Mouse (Mus musculus) megakaryocyte-erythroid progenitor cell, adult 5 weeks (primary cell): Measurements from ENCODE around the gene Esyt3. TPM values are rescaled to one million over a fixed set of nuclear protein-coding genes. Genes with fewer than 3 reads are reported as not detected.

ENCODE experiments used
- polyA plus RNA-seq: library from polyadenylated mRNA; stranded (reverse); fragments of >175 nt; gene quantifications from 2 replicates; pipeline ENCODE4 v1.2.3, GENCODE M21; 2012

Gene Esyt3
- polyA plus RNA-seq: 0.02 and 0.03 TPM in 2 replicates

DNA sequence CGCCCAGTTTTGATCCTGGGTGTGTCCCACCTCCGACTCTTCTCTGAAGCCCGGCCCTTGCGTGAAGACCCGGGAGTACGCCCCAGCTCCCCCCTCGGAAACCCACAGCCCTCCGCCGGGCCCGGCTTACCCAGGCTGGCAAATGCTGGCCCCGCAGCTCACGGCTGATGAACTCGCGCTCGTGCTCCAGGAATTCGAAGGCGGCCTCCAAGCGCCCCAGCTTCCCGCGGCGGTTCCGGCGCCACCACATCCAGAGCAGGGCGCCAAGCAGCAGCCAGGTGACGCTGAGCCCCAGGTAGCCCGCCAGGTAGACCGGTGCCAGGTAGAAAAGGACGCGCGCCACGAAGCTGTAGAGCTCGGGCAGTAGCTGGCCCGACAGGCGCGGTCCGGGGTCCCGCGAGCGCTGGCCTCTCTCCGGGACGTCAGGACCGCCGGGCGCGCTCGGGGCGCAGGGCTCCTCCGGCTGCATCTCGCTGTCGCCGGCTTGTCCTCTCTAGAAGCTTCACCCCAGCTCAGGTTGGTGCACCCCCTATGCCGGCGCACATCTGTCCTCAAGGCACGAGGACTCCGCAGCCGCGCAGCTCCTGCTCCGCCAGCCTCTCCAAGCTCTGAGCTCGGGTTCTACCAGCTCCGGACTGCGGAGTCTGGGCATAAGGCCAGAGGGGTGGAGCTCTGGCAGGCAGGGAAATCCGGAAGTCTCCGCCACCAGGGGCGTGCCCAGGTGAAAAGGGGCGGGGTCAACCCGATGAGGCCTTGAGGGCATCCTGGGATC lies at the start of gene Esyt3:
Gene Esyt3, minus strand, starts transcription at position 637 of the 772 bp plus-strand sequence.

Other genes with a start within 250 kb of the Esyt3 start
- gene Pik3cb, start 217.9 kb downstream of the Esyt3 start, polyA plus RNA-seq: 1.0 and 1.2 TPM in 2 replicates
- gene Faiml, start 121.3 kb downstream of the Esyt3 start, polyA plus RNA-seq: 0.18 TPM in 1 of 2 replicates, not detected in the other
- gene Cep70, start 115.2 kb downstream of the Esyt3 start, polyA plus RNA-seq: 1.3 and 2.9 TPM in 2 replicates
- gene Mras, start 78.8 kb upstream of the Esyt3 start, polyA plus RNA-seq: 0.92 and 1.4 TPM in 2 replicates
- gene Nme9, start 92.9 kb upstream of the Esyt3 start, polyA plus RNA-seq: not detected in 2 replicates
- gene Armc8, start 210.3 kb upstream of the Esyt3 start, polyA plus RNA-seq: 3.5 TPM in 2 replicates
- 47.5 and 50.6 TPM in 2 replicates for gene Dbr1, start 217.2 kb upstream of the Esyt3 start, polyA plus RNA-seq